Mouse (Mus musculus): ENCODE results near the gene Tgfbr1.
A peak's percentile ranks its signal among the peaks of the same experiment; 100 is the strongest.

Gene Tgfbr1

DNA sequence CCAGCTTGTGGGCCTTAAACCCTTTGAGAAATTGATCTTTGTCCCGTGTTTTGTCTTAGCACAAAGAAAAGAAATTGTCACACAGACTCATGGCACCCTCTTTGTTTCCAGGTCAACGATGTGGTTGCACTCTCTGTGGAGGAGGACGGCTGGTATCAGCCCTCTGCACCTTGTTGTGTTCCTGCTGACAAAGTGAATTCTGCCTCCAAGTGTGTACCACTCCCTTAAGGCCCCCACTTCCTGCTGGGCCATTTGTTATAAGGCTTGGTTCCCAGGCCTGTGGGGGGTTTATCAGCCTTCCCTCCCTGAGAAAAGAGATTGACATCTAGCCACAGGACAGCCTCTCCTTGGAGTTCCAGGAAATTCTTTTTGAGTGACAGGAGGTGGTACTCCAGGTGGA lies 69.2 kb downstream of the Tgfbr1 start:
- no peak for DNase-seq (ENCODE audit: low spot score)

- no peak for DNase-seq (ENCODE audit: low spot score)
Measured at GRCm38 (mm10) chr4:47422946-47423345, 69.9 kb downstream of the Tgfbr1 start.

- peak; percentile 59 for DNase-seq (ENCODE audit: low spot score)
Measured at GRCm38 (mm10) chr4:47424376-47424775, 71.4 kb downstream of the Tgfbr1 start.

GRCm38 (mm10) chr4:47425247-47425830 lies 72.3 kb downstream of the Tgfbr1 start:
- peak; percentile 50 for DNase-seq (ENCODE audit: low spot score)

GRCm38 (mm10) chr4:47427606-47428005 lies 74.6 kb downstream of the Tgfbr1 start:
- no peak for DNase-seq (ENCODE audit: low spot score)

GRCm38 (mm10) chr4:47430557-47430956 lies 77.5 kb downstream of the Tgfbr1 start:
- no peak for DNase-seq (ENCODE audit: low spot score)

GRCm38 (mm10) chr4:47431081-47431480 lies 78.1 kb downstream of the Tgfbr1 start:
- DNase-seq (ENCODE audit: low spot score) = no peak

GRCm38 (mm10) chr4:47432766-47433165 lies 79.7 kb downstream of the Tgfbr1 start:
- DNase-seq (ENCODE audit: low spot score) = no peak

GRCm38 (mm10) chr4:47435131-47435530 lies 82.1 kb downstream of the Tgfbr1 start:
- no peak for DNase-seq (ENCODE audit: low spot score)

- DNase-seq (ENCODE audit: low spot score) = no peak
Measured at GRCm38 (mm10) chr4:47435566-47436360, 82.7 kb downstream of the Tgfbr1 start.

DNA sequence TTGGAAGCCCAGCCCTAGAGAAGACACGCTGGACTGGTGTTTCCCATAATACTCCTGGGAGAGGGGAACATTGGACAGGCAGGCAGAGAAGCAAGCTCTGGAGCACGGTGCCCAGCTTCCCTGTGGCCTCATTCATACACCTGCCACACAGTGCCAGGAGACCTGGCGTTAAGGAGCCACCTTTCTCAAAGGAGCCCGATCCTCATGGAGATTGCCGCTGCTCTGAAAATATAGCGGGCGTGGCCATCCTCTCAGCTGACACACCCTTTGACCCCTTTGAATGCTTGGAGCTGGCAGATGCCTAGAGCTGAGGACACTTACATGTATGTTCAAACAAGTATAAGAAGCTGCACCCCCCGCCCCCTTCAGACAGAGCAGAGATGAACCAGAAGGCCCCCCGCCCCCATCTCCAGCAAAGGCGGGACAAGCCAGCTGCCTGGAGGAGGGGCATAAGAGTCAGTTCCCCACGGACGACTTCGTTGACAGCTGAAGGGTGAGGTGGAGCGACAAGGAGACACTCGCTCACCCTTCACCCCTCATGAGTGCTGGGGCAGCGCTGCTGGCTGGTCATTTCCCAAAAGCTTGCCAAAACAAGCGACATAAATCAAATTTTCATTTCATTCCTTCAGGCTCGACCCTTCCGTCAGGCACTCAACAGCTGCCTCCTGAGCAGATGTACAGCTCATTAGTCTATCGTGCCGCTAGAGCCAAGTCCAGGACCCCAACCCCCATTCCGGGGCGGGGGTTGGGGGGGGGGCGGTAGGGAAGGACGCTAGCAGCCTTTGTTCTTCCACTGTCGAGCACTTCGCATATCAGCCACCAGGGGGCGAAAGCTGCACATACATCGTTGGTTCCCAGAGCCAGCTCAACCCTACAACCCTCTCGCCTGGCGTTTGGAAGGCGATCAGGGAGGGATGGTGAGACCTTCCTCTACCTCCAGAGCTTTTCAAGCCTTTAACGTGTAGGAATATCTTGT lies 84.6 kb downstream of the Tgfbr1 start:
- DNase-seq (ENCODE audit: low spot score) = peak; percentile 98

DNA sequence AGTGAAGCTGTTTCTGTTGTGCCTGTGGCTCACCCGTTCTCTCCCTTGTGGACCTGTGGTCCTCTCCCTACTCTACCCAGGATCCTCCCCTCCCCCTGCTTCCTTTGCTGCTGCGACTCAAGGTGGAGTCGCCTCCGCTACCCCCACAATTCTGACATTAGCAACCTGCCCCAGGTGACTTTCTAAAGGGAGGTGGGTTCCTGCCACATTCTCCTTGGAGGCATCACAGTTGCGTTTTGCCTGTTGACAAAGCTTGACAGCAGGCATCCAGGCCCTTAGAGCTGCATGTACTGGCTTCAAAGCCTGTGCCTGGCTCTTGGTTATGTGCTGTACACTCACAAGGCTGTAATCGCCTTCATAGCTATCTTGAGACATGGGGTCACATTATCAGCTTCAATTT lies 85.9 kb downstream of the Tgfbr1 start:
- no peak for DNase-seq (ENCODE audit: low spot score)

DNA sequence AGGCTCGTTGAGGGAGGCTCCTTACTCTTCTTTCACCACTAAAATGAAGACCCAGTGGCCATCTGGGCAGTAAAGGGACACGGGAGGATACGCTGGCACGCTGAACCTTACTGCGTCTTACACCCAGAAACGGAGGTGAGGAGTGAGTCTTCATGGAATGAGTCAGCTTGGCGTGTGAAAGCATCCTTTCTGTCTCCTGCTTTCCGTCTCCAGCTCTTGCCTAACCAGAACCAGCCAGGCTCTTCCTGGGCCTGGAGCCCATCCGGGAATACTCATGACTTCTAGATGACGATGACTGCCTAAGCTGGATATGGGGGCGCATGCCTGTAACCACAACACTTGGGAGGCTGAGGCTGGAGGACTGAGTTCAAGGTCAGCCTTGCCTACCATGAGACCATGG lies 87.9 kb downstream of the Tgfbr1 start:
- DNase-seq (ENCODE audit: low spot score) = no peak

DNA sequence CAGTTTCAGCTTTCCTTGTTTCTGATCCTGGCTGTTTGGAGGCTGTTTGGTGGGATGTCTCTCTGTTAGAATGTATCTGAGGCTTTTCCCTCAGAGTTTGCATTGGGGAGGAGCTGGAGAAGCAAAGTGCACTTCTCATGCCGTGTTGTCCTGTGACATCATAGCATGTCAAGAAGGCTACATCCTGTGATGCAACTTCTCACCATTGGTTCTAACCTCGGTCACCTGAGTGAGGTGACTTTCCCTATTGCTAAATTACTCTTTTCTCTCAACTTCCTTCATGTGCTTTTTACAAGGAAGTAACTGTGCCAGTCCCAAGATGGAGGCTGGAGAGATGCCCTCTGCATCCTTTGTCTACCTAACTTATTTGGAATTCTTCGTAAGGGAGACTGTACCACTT lies 95.5 kb downstream of the Tgfbr1 start:
- no peak for DNase-seq (ENCODE audit: low spot score)

GRCm38 (mm10) chr4:47449116-47449515 lies 96.1 kb downstream of the Tgfbr1 start:
- DNase-seq (ENCODE audit: low spot score) = no peak

GRCm38 (mm10) chr4:47449586-47450522 lies 96.8 kb downstream of the Tgfbr1 start:
- DNase-seq (ENCODE audit: low spot score) = no peak
